Mouse (Mus musculus) kidney, embryonic 15.5 days (tissue): ENCODE measurements at regions not wholly inside any gene's neighbourhood (a gene's known extent, or its start where the extent isn't known, plus 50 kb on each side); places are given as distances from the start of the nearest gene placed in this dataset.

Experiments
- ATAC-seq: fragments of 200-750 bp; cut with Nextera tagmentation; replicated peaks from 2 replicates; pipeline ENCODE4 v1.8.0; 2017; ENCODE audit warnings: moderate TSS enrichment; ENCODE audit not compliant: low FRiP score
- H3K27ac ChIP-seq: fragments of 300-500 bp; sonication (generic); 2 replicates; pipeline ENCODE4 v1.5.1; 2015; ENCODE audit warnings: mild to moderate bottlenecking, inconsistent platforms
- H3K27me3 ChIP-seq: fragments of 300-500 bp; sonication (generic); 2 replicates; pipeline ENCODE4 v1.6.1; 2015; ENCODE audit warnings: inconsistent platforms
- H3K36me3 ChIP-seq: fragments of 300-500 bp; sonication (generic); 2 replicates; pipeline ENCODE4 v1.6.1; 2015; ENCODE audit warnings: inconsistent platforms
- H3K4me1 ChIP-seq: fragments of 300-500 bp; sonication (generic); 2 replicates; pipeline ENCODE4 v1.6.1; 2015; ENCODE audit warnings: inconsistent platforms
- H3K4me2 ChIP-seq: fragments of 300-500 bp; sonication (generic); 2 replicates; pipeline ENCODE4 v1.6.1; 2015; ENCODE audit warnings: moderate library complexity, mild to moderate bottlenecking, inconsistent platforms
- H3K4me3 ChIP-seq: fragments of 300-500 bp; sonication (generic); replicated peaks from 2 replicates; pipeline ENCODE4 v1.5.1; 2015; ENCODE audit warnings: mild to moderate bottlenecking, inconsistent platforms
- H3K9ac ChIP-seq: fragments of 300-500 bp; sonication (generic); 2 replicates; pipeline ENCODE4 v1.6.1; 2015; ENCODE audit warnings: mild to moderate bottlenecking, inconsistent platforms
- H3K9me3 ChIP-seq: fragments of 300-500 bp; sonication (generic); replicated peaks from 2 replicates; pipeline ENCODE4 v1.6.1; 2016; ENCODE audit warnings: inconsistent platforms
- WGBS: fragments of 180-500 bp; shearing (Covaris S2); methylation state at CpG from one replicate; pipeline ENCODE4 v1.1.7; 2015; ENCODE audit warnings: mixed read lengths; 5-methylcytosine and 5-hydroxymethylcytosine counted together

GRCm38 (mm10) chr15:86645244-86645643 lies 431.0 kb downstream of the Tbc1d22a start:
- ATAC-seq: peak; percentile 56; the same call in 1 of the 2 replicates
- WGBS: 42% methylated on average over 9 of the region's 9 CpGs
- Histone ChIP-seq H3K9ac (no peak overlapping the region), H3K4me2 (no peak overlapping the region), H3K4me3 (no peak overlapping the region), H3K27ac (no peak overlapping the region), H3K36me3 (no peaks in the 10 kb centered on the region), H3K4me1 (0 out of 2 replicates have a peak, but pooled peaks cover 7% of the 10 kb centered on the region), H3K27me3 (no peaks in the 10 kb centered on the region), H3K9me3 (no peaks in the 10 kb centered on the region)

GRCm38 (mm10) chr15:86648131-86648530 lies 433.9 kb downstream of the Tbc1d22a start:
- H3K9ac ChIP-seq: no peak overlapping the region
- no peaks in the 10 kb centered on the region for H3K27me3 ChIP-seq
- H3K4me2 ChIP-seq: no peak overlapping the region
- H3K27ac ChIP-seq: no peak overlapping the region
- no peak overlapping the region for H3K4me3 ChIP-seq
- no peak for ATAC-seq
- H3K4me1 ChIP-seq: 0 out of 2 replicates have a peak, but pooled peaks cover 7% of the 10 kb centered on the region
- H3K9me3 ChIP-seq: no peaks in the 10 kb centered on the region
- H3K36me3 ChIP-seq: no peaks in the 10 kb centered on the region
- 81% methylated on average over 3 of the region's 3 CpGs for WGBS

GRCm38 (mm10) chr15:86673096-86673520 lies 458.8 kb downstream of the Tbc1d22a start:
- Histone ChIP-seq H3K4me2 (no peak overlapping the region), H3K9me3 (no peaks in the 10 kb centered on the region), H3K4me1 (no peaks in the 10 kb centered on the region), H3K27ac (no peak overlapping the region), H3K4me3 (no peak overlapping the region), H3K36me3 (no peaks in the 10 kb centered on the region), H3K27me3 (no peaks in the 10 kb centered on the region), H3K9ac (no peak overlapping the region)
- ATAC-seq: no peak
- 30% methylated on average over 9 of the region's 9 CpGs for WGBS

- Histone ChIP-seq H3K9me3 (no peaks in the 10 kb centered on the region), H3K27ac (no peak overlapping the region), H3K4me2 (no peak overlapping the region), H3K27me3 (no peaks in the 10 kb centered on the region), H3K4me3 (no peak overlapping the region), H3K36me3 (no peaks in the 10 kb centered on the region), H3K4me1 (no peaks in the 10 kb centered on the region), H3K9ac (no peak overlapping the region)
- ATAC-seq: no peak
- 62% methylated on average over 7 of the region's 7 CpGs for WGBS
Observed at GRCm38 (mm10) chr15:86677016-86677415, 462.8 kb downstream of the Tbc1d22a start.

GRCm38 (mm10) chr15:86683081-86683480 lies 468.8 kb downstream of the Tbc1d22a start:
- no peak overlapping the region for H3K27ac ChIP-seq
- no peaks in the 10 kb centered on the region for H3K27me3 ChIP-seq
- no peaks in the 10 kb centered on the region for H3K36me3 ChIP-seq
- no peak overlapping the region for H3K4me3 ChIP-seq
- no peak for ATAC-seq
- no peaks in the 10 kb centered on the region for H3K4me1 ChIP-seq
- H3K9me3 ChIP-seq: no peaks in the 10 kb centered on the region
- WGBS: 86% methylated on average over 12 of the region's 12 CpGs
- H3K4me2 ChIP-seq: no peak overlapping the region
- no peak overlapping the region for H3K9ac ChIP-seq

- no peaks in the 10 kb centered on the region for H3K27me3 ChIP-seq
- H3K4me3 ChIP-seq: no peak overlapping the region
- H3K36me3 ChIP-seq: no peaks in the 10 kb centered on the region
- no peak for ATAC-seq
- WGBS: 75% methylated on average over 8 of the region's 8 CpGs
- H3K27ac ChIP-seq: no peak overlapping the region
- no peaks in the 10 kb centered on the region for H3K4me1 ChIP-seq
- no peak overlapping the region for H3K4me2 ChIP-seq
- no peaks in the 10 kb centered on the region for H3K9me3 ChIP-seq
- no peak overlapping the region for H3K9ac ChIP-seq
Observed at GRCm38 (mm10) chr15:86689694-86690093, 475.4 kb downstream of the Tbc1d22a start.

GRCm38 (mm10) chr15:86696806-86697205 lies 482.5 kb downstream of the Tbc1d22a start:
- Histone ChIP-seq H3K27me3 (no peaks in the 10 kb centered on the region), H3K4me3 (no peak overlapping the region), H3K9me3 (no peaks in the 10 kb centered on the region), H3K4me1 (no peaks in the 10 kb centered on the region), H3K36me3 (no peaks in the 10 kb centered on the region), H3K9ac (no peak overlapping the region), H3K4me2 (no peak overlapping the region), H3K27ac (no peak overlapping the region)
- no peak for ATAC-seq
- 84% methylated on average over 4 of the region's 4 CpGs for WGBS

- H3K9ac ChIP-seq: no peak overlapping the region
- no peak overlapping the region for H3K4me3 ChIP-seq
- no peak overlapping the region for H3K27ac ChIP-seq
- ATAC-seq: no peak
- 88% methylated on average over 2 of the region's 2 CpGs for WGBS
- no peak overlapping the region for H3K4me2 ChIP-seq
- no peaks in the 10 kb centered on the region for H3K36me3 ChIP-seq
- H3K27me3 ChIP-seq: no peaks in the 10 kb centered on the region
- no peaks in the 10 kb centered on the region for H3K4me1 ChIP-seq
- no peaks in the 10 kb centered on the region for H3K9me3 ChIP-seq
Observed at GRCm38 (mm10) chr15:86710429-86710828, 496.2 kb downstream of the Tbc1d22a start.

- Histone ChIP-seq H3K27me3 (no peaks in the 10 kb centered on the region), H3K4me1 (no peaks in the 10 kb centered on the region), H3K36me3 (no peaks in the 10 kb centered on the region), H3K9ac (no peak overlapping the region), H3K9me3 (peaks cover 5% of the 10 kb centered on the region; the same call in 1 of the 2 replicates), H3K27ac (no peak overlapping the region), H3K4me3 (no peak overlapping the region), H3K4me2 (no peak overlapping the region)
- WGBS: 62% methylated on average over 9 of the region's 9 CpGs
- ATAC-seq: no peak
Observed at GRCm38 (mm10) chr15:86718376-86718775, 504.1 kb downstream of the Tbc1d22a start.

- ATAC-seq: no peak
- no peak overlapping the region for H3K27ac ChIP-seq
- H3K9me3 ChIP-seq: peaks cover 5% of the 10 kb centered on the region; the same call in 1 of the 2 replicates
- WGBS: 84% methylated on average over 12 of the region's 12 CpGs
- no peak overlapping the region for H3K4me3 ChIP-seq
- H3K4me2 ChIP-seq: no peak overlapping the region
- no peaks in the 10 kb centered on the region for H3K4me1 ChIP-seq
- H3K9ac ChIP-seq: no peak overlapping the region
- no peaks in the 10 kb centered on the region for H3K27me3 ChIP-seq
- H3K36me3 ChIP-seq: no peaks in the 10 kb centered on the region
Observed at GRCm38 (mm10) chr15:86719088-86719487, 504.8 kb downstream of the Tbc1d22a start.

- Histone ChIP-seq H3K9ac (no peak overlapping the region), H3K9me3 (peaks cover 5% of the 10 kb centered on the region; the same call in 1 of the 2 replicates), H3K4me3 (no peak overlapping the region), H3K4me2 (no peak overlapping the region), H3K4me1 (no peaks in the 10 kb centered on the region), H3K36me3 (no peaks in the 10 kb centered on the region), H3K27me3 (no peaks in the 10 kb centered on the region), H3K27ac (no peak overlapping the region)
- WGBS: 74% methylated on average over 5 of the region's 5 CpGs
- no peak for ATAC-seq
Observed at GRCm38 (mm10) chr15:86721131-86721530, 506.9 kb downstream of the Tbc1d22a start.

GRCm38 (mm10) chr15:86737945-86738344 lies 523.7 kb downstream of the Tbc1d22a start:
- no peaks in the 10 kb centered on the region for H3K36me3 ChIP-seq
- H3K4me2 ChIP-seq: no peak overlapping the region
- H3K9ac ChIP-seq: no peak overlapping the region
- no peaks in the 10 kb centered on the region for H3K9me3 ChIP-seq
- H3K27ac ChIP-seq: no peak overlapping the region
- ATAC-seq: no peak
- H3K4me3 ChIP-seq: no peak overlapping the region
- H3K4me1 ChIP-seq: no peaks in the 10 kb centered on the region
- no peaks in the 10 kb centered on the region for H3K27me3 ChIP-seq

- ATAC-seq: no peak
- no peak overlapping the region for H3K4me3 ChIP-seq
- no peak overlapping the region for H3K27ac ChIP-seq
- no peaks in the 10 kb centered on the region for H3K27me3 ChIP-seq
- no peak overlapping the region for H3K4me2 ChIP-seq
- H3K9me3 ChIP-seq: no peaks in the 10 kb centered on the region
- no peak overlapping the region for H3K9ac ChIP-seq
- 57% methylated on average over 5 of the region's 5 CpGs for WGBS
- no peaks in the 10 kb centered on the region for H3K4me1 ChIP-seq
- H3K36me3 ChIP-seq: no peaks in the 10 kb centered on the region
Observed at GRCm38 (mm10) chr15:86738356-86738755, 524.1 kb downstream of the Tbc1d22a start.
